Mouse (Mus musculus): Measurements from ENCODE around the gene 4933417A18Rik. TPM values are rescaled to one million over a fixed set of nuclear protein-coding genes. Genes with fewer than 3 reads are reported as not detected.

Gene 4933417A18Rik
- not detected for polyA plus RNA-seq (2014; fragmentation: Illumina TruSeq; extraction: RNeasy Lipid Tissue Mini Kit (QIAGEN cat#74804); ENCODE audit: low read depth, low replicate concordance)

DNA sequence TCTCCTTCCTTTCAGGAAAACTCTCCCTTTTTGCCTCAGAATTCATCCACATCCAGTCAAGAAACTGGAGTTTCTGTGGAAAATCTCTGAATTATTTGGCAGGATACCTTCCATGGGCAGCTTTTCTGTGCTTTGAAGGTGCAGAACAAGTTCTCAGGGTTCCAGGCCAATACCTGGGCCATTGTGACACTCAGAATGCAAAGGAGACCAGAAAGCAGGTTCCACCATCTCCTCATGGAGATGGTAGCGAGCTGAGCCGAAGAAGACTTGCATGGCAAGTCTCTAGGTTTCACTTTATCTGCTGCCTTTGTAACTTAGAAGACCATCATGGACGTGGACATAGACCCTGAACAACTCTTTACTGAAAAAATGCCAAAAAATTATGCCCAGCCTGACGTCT lies at the start of gene 4933417A18Rik, which contains the start of gene Fam217a:
Gene 4933417A18Rik (plus strand): TSS at position 200 of the 400 bp plus-strand sequence.
Gene Fam217a (minus strand): TSS at position 101 of the 400 bp plus-strand sequence.

DNA sequence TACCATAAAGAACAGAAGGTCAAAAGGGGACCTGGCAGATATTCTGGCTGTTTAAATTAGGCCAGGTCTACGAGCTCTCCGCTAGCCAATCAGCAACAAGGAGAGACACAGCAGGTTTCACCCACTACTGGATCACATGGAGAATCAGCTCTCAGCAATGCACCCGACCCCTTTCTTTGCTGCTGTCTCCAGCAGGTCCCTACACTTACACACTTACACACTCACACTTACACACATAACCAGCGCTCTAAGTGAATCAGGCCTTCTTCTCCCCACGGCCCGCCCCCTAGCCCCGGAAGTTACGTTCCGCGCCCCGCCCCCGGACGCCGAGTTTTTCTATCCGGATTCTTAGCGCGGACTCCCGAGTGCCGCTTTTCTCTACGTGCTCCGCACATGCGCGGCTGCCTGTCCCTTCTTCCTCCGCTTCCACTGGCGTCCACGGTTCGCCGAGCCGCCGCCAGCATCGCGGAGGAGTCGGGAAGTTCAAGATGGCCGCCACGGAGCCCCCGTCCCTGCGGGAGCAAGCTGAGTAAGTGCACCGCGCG lies 49.0 kb upstream of the 4933417A18Rik start, which contains the start of gene Prpf4b:
Gene Prpf4b (plus strand): TSS at position 137 of the 545 bp plus-strand sequence.

DNA sequence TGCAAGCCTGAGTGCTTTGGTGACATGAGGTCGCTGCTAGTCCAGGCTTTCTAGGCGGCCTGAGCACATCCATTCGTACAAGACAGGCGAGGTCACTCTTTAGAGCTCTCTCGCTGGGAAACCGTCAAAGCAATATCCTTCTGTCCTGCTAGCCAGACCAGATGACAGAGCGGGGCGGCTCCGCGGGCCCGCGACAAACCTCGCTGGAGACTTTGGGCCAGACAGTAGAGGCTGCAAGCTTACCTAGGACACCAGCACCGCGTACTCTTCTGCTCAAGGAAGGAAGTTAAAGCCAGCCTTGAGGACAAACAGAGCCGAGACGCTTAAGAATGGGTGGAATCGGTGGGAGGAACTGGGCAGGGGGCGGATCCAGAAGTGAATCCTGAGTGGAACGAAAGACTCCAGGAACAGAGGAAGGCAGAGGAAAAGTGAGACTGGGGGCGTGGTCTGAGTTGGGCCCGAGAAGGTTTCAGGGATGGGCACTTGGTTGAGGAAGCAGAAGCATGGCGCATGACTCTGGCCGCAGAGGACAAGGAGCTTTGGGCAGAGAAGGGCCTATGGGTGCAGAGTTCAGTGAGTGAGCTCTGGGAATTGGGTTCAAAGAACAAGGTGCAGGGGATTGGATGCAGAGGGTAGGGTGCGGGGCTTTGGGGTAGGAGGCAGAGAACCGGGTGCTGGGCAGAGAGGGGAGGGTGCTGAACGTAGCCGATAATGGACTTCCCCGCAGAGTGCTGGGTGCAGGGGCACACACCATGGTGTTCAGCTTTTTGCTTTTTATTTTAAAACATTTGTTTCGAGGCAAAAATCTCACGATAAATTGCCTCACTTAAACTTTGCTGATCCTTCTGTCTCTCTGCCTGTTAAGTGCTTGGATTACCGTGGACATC lies 39.5 kb downstream of the 4933417A18Rik start, which contains the start of gene Eci3:
Gene Eci3 (minus strand): TSS at position 300 of the 887 bp plus-strand sequence.

Other genes starting within 250 kb of the 4933417A18Rik start
- not detected for gene Fam50b, start 189.6 kb upstream of the 4933417A18Rik start, polyA plus RNA-seq (2014; fragmentation: Illumina TruSeq; extraction: RNeasy Lipid Tissue Mini Kit (QIAGEN cat#74804); ENCODE audit: low read depth, low replicate concordance)
- gene Prpf4b, start 49.1 kb upstream of the 4933417A18Rik start, polyA plus RNA-seq (2014; fragmentation: Illumina TruSeq; extraction: RNeasy Lipid Tissue Mini Kit (QIAGEN cat#74804); ENCODE audit: low read depth, low replicate concordance): 88.9 TPM
- gene Fam217a, start 99 bp upstream of the 4933417A18Rik start, polyA plus RNA-seq (2014; fragmentation: Illumina TruSeq; extraction: RNeasy Lipid Tissue Mini Kit (QIAGEN cat#74804); ENCODE audit: low read depth, low replicate concordance): 12.0 TPM
- gene Eci3, start 39.4 kb downstream of the 4933417A18Rik start, polyA plus RNA-seq (2014; fragmentation: Illumina TruSeq; extraction: RNeasy Lipid Tissue Mini Kit (QIAGEN cat#74804); ENCODE audit: low read depth, low replicate concordance): 282 TPM
- gene Eci2, start 102.7 kb downstream of the 4933417A18Rik start, polyA plus RNA-seq (2014; fragmentation: Illumina TruSeq; extraction: RNeasy Lipid Tissue Mini Kit (QIAGEN cat#74804); ENCODE audit: low read depth, low replicate concordance): 131 TPM

Measured in kidney, adult 10 weeks (tissue).